In genomic region chr7:101330074-101330840, GRCm38 (mm10) we compare ENCODE assay signal across 15 mouse cellular contexts. TPM values are rescaled to one million over a fixed set of nuclear protein-coding genes. Genes with fewer than 3 reads are reported as not detected.
DNase-seq lines count a peak whose midpoint lies in the region; ATAC-seq and TF ChIP-seq lines count a peak whose summit lies in the region.
"Had no signal": no experiment of that assay in that cellular context is flagged by ENCODE, and none has a peak within 500 bp of the region (broad histone marks: within the 10 kb centered on the region; RNA-seq: fewer than 3 reads in every experiment).

No protein-coding gene starts in this region.

- WGBS in hindbrain, postnatal 0 days: 64% methylated on average over 10 of the region's 10 CpGs
- 71% methylated on average over 10 of the region's 10 CpGs for WGBS in hindbrain, embryonic 11.5 days

- no peak overlapping the region for H3K4me3 ChIP-seq in hindbrain, postnatal 0 days (ENCODE audit: low read length)
- no peak overlapping the region for H3K4me3 ChIP-seq in hindbrain, embryonic 11.5 days (ENCODE audit: low read depth, low read length)
- H3K4me3 ChIP-seq: embryonic facial prominence, embryonic 13.5 days; forebrain, embryonic 12.5 days; gastrocnemius, adult 2 months; heart, embryonic 15.5 days; liver, embryonic 12.5 days; neural tube, embryonic 13.5 days had no signal

- ATAC-seq in hindbrain, postnatal 0 days: 0 out of 2 replicates have a peak, but pooled peaks have one; percentile 25
- no peak for ATAC-seq in hindbrain, embryonic 11.5 days (ENCODE audit: low FRiP score)
- ATAC-seq: liver, embryonic 12.5 days had no signal

- no peaks in the 10 kb centered on the region for H3K36me3 ChIP-seq in hindbrain, postnatal 0 days (ENCODE audit: insufficient read depth, low read length)
- H3K36me3 ChIP-seq in hindbrain, embryonic 11.5 days (ENCODE audit: control insufficient read depth, insufficient read depth, low read length): no peaks in the 10 kb centered on the region
- H3K36me3 ChIP-seq: embryonic facial prominence, embryonic 13.5 days; forebrain, embryonic 12.5 days; heart, embryonic 15.5 days; neural tube, embryonic 13.5 days had no signal

- no peak overlapping the region for H3K27ac ChIP-seq in hindbrain, postnatal 0 days
- H3K27ac ChIP-seq in hindbrain, embryonic 11.5 days (ENCODE audit: low read depth, low read length): no peak overlapping the region
- H3K27ac ChIP-seq: embryonic facial prominence, embryonic 13.5 days; forebrain, embryonic 12.5 days; gastrocnemius, adult 2 months; heart, embryonic 15.5 days; liver, embryonic 12.5 days; neural tube, embryonic 13.5 days had no signal

- DNase-seq in hindbrain, postnatal 0 days (ENCODE audit: low spot score): no peak
- no peak for DNase-seq in hindbrain, embryonic 11.5 days (ENCODE audit: low spot score)
- DNase-seq in urinary bladder, postnatal 14 days (ENCODE audit: low spot score): peak; percentile 45
- no peak for DNase-seq in urinary bladder, postnatal 4 days (ENCODE audit: low spot score in 2 of 2)
- peak; percentile 83 for DNase-seq in brain, adult 2 months (ENCODE audit: low read depth, low spot score)
- no peak for DNase-seq in thymus, postnatal 14 days
- no peak for DNase-seq in kidney, adult 11 months
- DNase-seq: gastrocnemius, adult 2 months; kidney, postnatal 10 days; layer of hippocampus, postnatal 36 days had no signal

- peaks cover 19% of the 10 kb centered on the region; the same call in 1 of the 2 replicates for H3K4me1 ChIP-seq in hindbrain, postnatal 0 days (ENCODE audit: insufficient read depth, low read length)
- H3K4me1 ChIP-seq in hindbrain, embryonic 11.5 days (replicated peaks; ENCODE audit: control insufficient read depth, insufficient read depth, low read length): no peaks in the 10 kb centered on the region

- H3K9ac ChIP-seq in hindbrain, postnatal 0 days (replicated peaks; ENCODE audit: low read length): no peak overlapping the region
- H3K9ac ChIP-seq in hindbrain, embryonic 11.5 days (ENCODE audit: low read depth, low read length): no peak overlapping the region
- H3K9ac ChIP-seq: forebrain, embryonic 12.5 days; heart, embryonic 15.5 days; liver, embryonic 12.5 days; neural tube, embryonic 13.5 days had no signal

- no peaks in the 10 kb centered on the region for H3K9me3 ChIP-seq in hindbrain, postnatal 0 days (ENCODE audit: low read length)
- H3K9me3 ChIP-seq in hindbrain, embryonic 11.5 days (ENCODE audit: control insufficient read depth, low read length): no peaks in the 10 kb centered on the region
- H3K9me3 ChIP-seq: embryonic facial prominence, embryonic 13.5 days; forebrain, embryonic 12.5 days; heart, embryonic 15.5 days; liver, embryonic 12.5 days; neural tube, embryonic 13.5 days had no signal

- H3K4me2 ChIP-seq in hindbrain, postnatal 0 days (ENCODE audit: low read depth, low read length): no peak overlapping the region
- no peak overlapping the region for H3K4me2 ChIP-seq in hindbrain, embryonic 11.5 days (replicated peaks; ENCODE audit: low read depth, low read length)
- H3K4me2 ChIP-seq: embryonic facial prominence, embryonic 13.5 days; forebrain, embryonic 12.5 days; heart, embryonic 15.5 days; liver, embryonic 12.5 days; neural tube, embryonic 13.5 days had no signal

- H3K27me3 ChIP-seq in hindbrain, postnatal 0 days (ENCODE audit: insufficient read depth, low read length): no peaks in the 10 kb centered on the region
- no peaks in the 10 kb centered on the region for H3K27me3 ChIP-seq in hindbrain, embryonic 11.5 days (ENCODE audit: control insufficient read depth, insufficient read depth, low read length)
- H3K27me3 ChIP-seq: embryonic facial prominence, embryonic 13.5 days; forebrain, embryonic 12.5 days; liver, embryonic 12.5 days; neural tube, embryonic 13.5 days had no signal

- TF ChIP-seq CTCF in hindbrain, postnatal 0 days (IDR thresholded peaks at IDR 0.05; ENCODE audit: low read depth): no peak

RNA-seq across cellular contexts. Expression of gene Stard10, which starts 13.4 kb away (rescaled TPM):
- 39.3 and 53.4 TPM in 2 replicates for total RNA-seq in hindbrain, postnatal 0 days (2014; rRNA removed)
- polyA plus RNA-seq in hindbrain, postnatal 0 days (2015; fragmentation: Nextera tagmentation; extraction: Ambion mirVana): 17.2 and 20.1 TPM in 2 replicates
- 8.1 and 8.7 TPM in 2 replicates for polyA plus RNA-seq in hindbrain, embryonic 11.5 days (2014; fragmentation: Nextera tagmentation; extraction: Ambion mirVana)

RNA-seq across cellular contexts. Expression of gene Arap1, which starts 17.6 kb away (rescaled TPM):
- 19.2 and 44.0 TPM in 2 replicates for total RNA-seq in hindbrain, postnatal 0 days (2014; rRNA removed)
- 9.2 and 10.5 TPM in 2 replicates for polyA plus RNA-seq in hindbrain, postnatal 0 days (2015; fragmentation: Nextera tagmentation; extraction: Ambion mirVana)
- 13.9 and 14.2 TPM in 2 replicates for polyA plus RNA-seq in hindbrain, embryonic 11.5 days (2014; fragmentation: Nextera tagmentation; extraction: Ambion mirVana)

RNA-seq across cellular contexts. Expression of gene Atg16l2, which starts 28.2 kb away (rescaled TPM):
- total RNA-seq in hindbrain, postnatal 0 days (2014; rRNA removed): 16.9 and 49.3 TPM in 2 replicates
- 18.8 and 20.6 TPM in 2 replicates for polyA plus RNA-seq in hindbrain, postnatal 0 days (2015; fragmentation: Nextera tagmentation; extraction: Ambion mirVana)
- 10.2 and 10.7 TPM in 2 replicates for polyA plus RNA-seq in hindbrain, embryonic 11.5 days (2014; fragmentation: Nextera tagmentation; extraction: Ambion mirVana)

Comparison
In these comparisons a context has a peak if more than half of its experiments do, and no peak if none do; other contexts are left out.
1. DNase-seq: peak in urinary bladder, postnatal 14 days (single experiment) and brain, adult 2 months (single experiment); none in hindbrain, postnatal 0 days (single experiment), hindbrain, embryonic 11.5 days (single experiment), urinary bladder, postnatal 4 days (0 of 2), thymus, postnatal 14 days (single experiment) and kidney, adult 11 months (single experiment).